Mouse (Mus musculus) midbrain, embryonic 12.5 days (tissue): ENCODE measurements around the gene Zfp628. TPM values are rescaled to one million over a fixed set of nuclear protein-coding genes. Genes with fewer than 3 reads are reported as not detected.

Source experiments
- ATAC-seq: fragments of 200-750 bp; cut with Nextera tagmentation; 2 replicates; pipeline ENCODE4 v1.8.0; 2017; ENCODE audit warnings: low read depth, moderate TSS enrichment, moderate library complexity; ENCODE audit not compliant: low FRiP score
- H3K27ac ChIP-seq: fragments of 300-500 bp; sonication (generic); replicated peaks from 2 replicates; pipeline ENCODE4 v1.5.1; 2016; ENCODE audit warnings: mild to moderate bottlenecking
- H3K27me3 ChIP-seq: fragments of 300-500 bp; sonication (generic); 2 replicates; pipeline ENCODE4 v1.6.1; 2016; ENCODE audit warnings: mild to moderate bottlenecking
- H3K36me3 ChIP-seq: fragments of 300-500 bp; sonication (generic); 2 replicates; pipeline ENCODE4 v1.6.1; 2016
- H3K4me1 ChIP-seq: fragments of 300-500 bp; sonication (generic); 2 replicates; pipeline ENCODE4 v1.6.1; 2016
- H3K4me2 ChIP-seq: fragments of 300-500 bp; sonication (generic); replicated peaks from 2 replicates; pipeline ENCODE4 v1.6.1; 2016; ENCODE audit warnings: mild to moderate bottlenecking, moderate library complexity
- H3K4me3 ChIP-seq: fragments of 300-500 bp; sonication (generic); 2 replicates; pipeline ENCODE4 v1.5.1; 2016; ENCODE audit warnings: mild to moderate bottlenecking
- H3K9ac ChIP-seq: fragments of 300-500 bp; sonication (generic); replicated peaks from 2 replicates; pipeline ENCODE4 v1.6.1; 2016; ENCODE audit warnings: mild to moderate bottlenecking, moderate library complexity
- H3K9me3 ChIP-seq: fragments of 300-500 bp; sonication (generic); 2 replicates; pipeline ENCODE4 v1.6.1; 2016; ENCODE audit warnings: mild to moderate bottlenecking
- WGBS: fragments of 180-500 bp; shearing (Covaris S2); methylation state at CpG from one replicate; pipeline ENCODE4 v1.1.7; 2016; 5-methylcytosine and 5-hydroxymethylcytosine counted together
- polyA plus RNA-seq: library from polyadenylated mRNA; unstranded; fragments of >200 nt; fragmentation: Nextera tagmentation; extraction: Ambion mirVana; gene quantifications from 2 replicates; pipeline ENCODE4 v1.2.1, GENCODE M21; 2016

The Zfp628 gene
- polyA plus RNA-seq, 1 experiment from 2014 or later = 4.7 TPM

- Histone ChIP-seq H3K4me1 (peaks cover 6% of the 10 kb centered on the region; the same call in 1 of the 2 replicates), H3K9ac (peak overlapping the region; percentile 37), H3K36me3 (no peaks in the 10 kb centered on the region), H3K27me3 (peaks cover 16% of the 10 kb centered on the region), H3K9me3 (peaks cover 6% of the 10 kb centered on the region; the same call in 1 of the 2 replicates), H3K4me3 (peak overlapping the region; percentile 19), H3K27ac (no peak overlapping the region), H3K4me2 (peak overlapping the region; percentile 48)
- 7% methylated on average over 19 of the region's 19 CpGs for WGBS
- no peak for ATAC-seq
These were observed 15.1 kb upstream of the Zfp628 start for GRCm38 (mm10) chr7:4899649-4900522.

- Histone ChIP-seq H3K4me3 (no peak overlapping the region), H3K27ac (no peak overlapping the region), H3K9me3 (peaks cover 6% of the 10 kb centered on the region; the same call in 1 of the 2 replicates), H3K36me3 (no peaks in the 10 kb centered on the region), H3K4me1 (peaks cover 6% of the 10 kb centered on the region; the same call in 1 of the 2 replicates), H3K27me3 (peaks cover 16% of the 10 kb centered on the region), H3K4me2 (peak overlapping the region; percentile 48), H3K9ac (no peak overlapping the region)
- 14% methylated on average over 11 of the region's 11 CpGs for WGBS
- ATAC-seq = no peak
These were observed 14.5 kb upstream of the Zfp628 start for GRCm38 (mm10) chr7:4900523-4900851.

- no peak for ATAC-seq
- H3K4me2 ChIP-seq = no peak overlapping the region
- WGBS = 45% methylated on average over 8 of the region's 8 CpGs
- no peak overlapping the region for H3K27ac ChIP-seq
- peaks cover 16% of the 10 kb centered on the region for H3K27me3 ChIP-seq
- H3K36me3 ChIP-seq = no peaks in the 10 kb centered on the region
- H3K9me3 ChIP-seq = peaks cover 6% of the 10 kb centered on the region; the same call in 1 of the 2 replicates
- H3K4me3 ChIP-seq = no peak overlapping the region
- peaks cover 6% of the 10 kb centered on the region; the same call in 1 of the 2 replicates for H3K4me1 ChIP-seq
- no peak overlapping the region for H3K9ac ChIP-seq
These were observed 13.8 kb upstream of the Zfp628 start for GRCm38 (mm10) chr7:4901171-4901570.

GRCm38 (mm10) chr7:4902404-4902803 is 12.6 kb upstream of the Zfp628 start:
- WGBS = 79% methylated on average over 9 of the region's 9 CpGs
- ATAC-seq = no peak

GRCm38 (mm10) chr7:4906466-4906950 is 8.5 kb upstream of the Zfp628 start, which contains the start of gene Gm36210:
Gene Gm36210 (minus strand): TSS chr7:4906516.
- no peaks in the 10 kb centered on the region for H3K36me3 ChIP-seq
- H3K9me3 ChIP-seq = peaks cover 3% of the 10 kb centered on the region; the same call in 1 of the 2 replicates
- H3K4me1 ChIP-seq = peaks cover 5% of the 10 kb centered on the region; the same call in 1 of the 2 replicates
- no peak within 1 kb of the TSS for H3K27ac ChIP-seq
- no peak for ATAC-seq
- H3K27me3 ChIP-seq = peaks cover 9% of the 10 kb centered on the region; the same call in 1 of the 2 replicates
- 49% methylated on average over 10 of the region's 10 CpGs for WGBS
- no peak within 1 kb of the TSS for H3K9ac ChIP-seq
- no peak within 1 kb of the TSS for H3K4me2 ChIP-seq
- no peak within 1 kb of the TSS for H3K4me3 ChIP-seq

More at GRCm38 (mm10) chr7:4902404-4902803, 12.6 kb upstream of the Zfp628 start:
- H3K4me1 ChIP-seq = peaks cover 12% of the 10 kb centered on the region
- H3K9ac ChIP-seq = no peak overlapping the region
- H3K9me3 ChIP-seq = peaks cover 6% of the 10 kb centered on the region; the same call in 1 of the 2 replicates
- no peaks in the 10 kb centered on the region for H3K36me3 ChIP-seq
- peaks cover 16% of the 10 kb centered on the region for H3K27me3 ChIP-seq
- no peak overlapping the region for H3K4me3 ChIP-seq
- no peak overlapping the region for H3K4me2 ChIP-seq
- H3K27ac ChIP-seq = no peak overlapping the region

GRCm38 (mm10) chr7:4911561-4911960 is 3.5 kb upstream of the Zfp628 start:
- H3K9me3 ChIP-seq = no peaks in the 10 kb centered on the region
- no peak overlapping the region; the same call in 1 of the 2 replicates for H3K4me2 ChIP-seq
- peaks cover 9% of the 10 kb centered on the region; the same call in 1 of the 2 replicates for H3K27me3 ChIP-seq
- H3K9ac ChIP-seq = no peak overlapping the region
- H3K4me3 ChIP-seq = no peak overlapping the region
- peaks cover 15% of the 10 kb centered on the region for H3K4me1 ChIP-seq
- WGBS = 31% methylated on average over 9 of the region's 9 CpGs
- H3K27ac ChIP-seq = no peak overlapping the region
- ATAC-seq = no peak
- H3K36me3 ChIP-seq = no peaks in the 10 kb centered on the region

- Histone ChIP-seq H3K4me2 (no peak overlapping the region), H3K27me3 (peaks cover 9% of the 10 kb centered on the region; the same call in 1 of the 2 replicates), H3K4me3 (no peak overlapping the region), H3K36me3 (0 out of 2 replicates have a peak, but pooled peaks cover 2% of the 10 kb centered on the region), H3K9me3 (no peaks in the 10 kb centered on the region), H3K9ac (no peak overlapping the region), H3K4me1 (peaks cover 19% of the 10 kb centered on the region), H3K27ac (no peak overlapping the region)
- WGBS = 52% methylated on average over 5 of the region's 5 CpGs
- no peak for ATAC-seq
These were observed 2.8 kb upstream of the Zfp628 start for GRCm38 (mm10) chr7:4912248-4912647.

GRCm38 (mm10) chr7:4915669-4916416 is 826 bp downstream of the Zfp628 start:
- Histone ChIP-seq H3K4me2 (peak overlapping the region; percentile 85), H3K4me3 (peak overlapping the region; percentile 76), H3K27ac (peak overlapping the region; percentile 96), H3K36me3 (peaks cover 38% of the 10 kb centered on the region), H3K4me1 (peaks cover 23% of the 10 kb centered on the region), H3K9me3 (no peaks in the 10 kb centered on the region), H3K27me3 (peaks cover 2% of the 10 kb centered on the region; the same call in 1 of the 2 replicates), H3K9ac (peak overlapping the region; percentile 82)
- peak; percentile 36; the same call in 1 of the 2 replicates for ATAC-seq
- WGBS = 22% methylated on average over 14 of the region's 14 CpGs

GRCm38 (mm10) chr7:4917494-4917893 is 2.5 kb downstream of the Zfp628 start:
- Histone ChIP-seq H3K27ac (no peak overlapping the region), H3K27me3 (no peaks in the 10 kb centered on the region), H3K9ac (peak overlapping the region; percentile 82; the same call in 1 of the 2 replicates), H3K4me3 (no peak overlapping the region), H3K9me3 (no peaks in the 10 kb centered on the region), H3K4me1 (peaks cover 40% of the 10 kb centered on the region), H3K36me3 (peaks cover 45% of the 10 kb centered on the region), H3K4me2 (no peak overlapping the region)
- no peak for ATAC-seq
- WGBS = 87% methylated on average over 2 of the region's 2 CpGs

- H3K9me3 ChIP-seq = no peaks in the 10 kb centered on the region
- no peaks in the 10 kb centered on the region for H3K27me3 ChIP-seq
- no peak overlapping the region for H3K27ac ChIP-seq
- no peak for ATAC-seq
- H3K9ac ChIP-seq = no peak overlapping the region
- H3K36me3 ChIP-seq = peaks cover 45% of the 10 kb centered on the region
- WGBS = 92% methylated on average over 15 of the region's 15 CpGs
- H3K4me1 ChIP-seq = peaks cover 51% of the 10 kb centered on the region
- no peak overlapping the region for H3K4me2 ChIP-seq
- H3K4me3 ChIP-seq = no peak overlapping the region
These were observed 3.7 kb downstream of the Zfp628 start for GRCm38 (mm10) chr7:4918681-4919080.

- Histone ChIP-seq H3K4me1 (peaks cover 55% of the 10 kb centered on the region), H3K36me3 (peaks cover 45% of the 10 kb centered on the region), H3K27me3 (no peaks in the 10 kb centered on the region), H3K9me3 (no peaks in the 10 kb centered on the region), H3K9ac (no peak overlapping the region), H3K4me2 (no peak overlapping the region), H3K27ac (no peak overlapping the region), H3K4me3 (no peak overlapping the region)
- ATAC-seq = no peak
- 82% methylated on average over 21 of the region's 21 CpGs for WGBS
These were observed 4.1 kb downstream of the Zfp628 start for GRCm38 (mm10) chr7:4919096-4919495.
